Mouse (Mus musculus) small intestine, adult 2 months (tissue): Measurements from ENCODE around the gene Gzmb. TPM values are rescaled to one million over a fixed set of nuclear protein-coding genes. Genes with fewer than 3 reads are reported as not detected.
"Not testable (repeated sequence)": the region's sequence is repeated elsewhere in the genome, so short reads cannot be mapped to it uniquely, and the experiment has no call there.

Source experiments
- H3K27ac ChIP-seq: fragments of 200-500 bp; 2 replicates; pipeline ENCODE4 v1.5.1; 2012; ENCODE audit warnings: low read depth, low read length, control low read depth, inconsistent platforms; ENCODE audit not compliant: insufficient read depth
- H3K27me3 ChIP-seq: fragments of 200-500 bp; 2 replicates; pipeline ENCODE4 v1.6.1; 2012; ENCODE audit warnings: mild to moderate bottlenecking, moderate library complexity, low read length, inconsistent platforms; ENCODE audit not compliant: control insufficient read depth, insufficient read depth
- H3K36me3 ChIP-seq: fragments of 200-500 bp; 2 replicates; pipeline ENCODE4 v1.6.1; 2012; ENCODE audit warnings: mild to moderate bottlenecking, low read length, control low read depth, inconsistent platforms; ENCODE audit not compliant: control insufficient read depth, insufficient read depth
- H3K4me1 ChIP-seq: fragments of 200-500 bp; 2 replicates; pipeline ENCODE4 v1.6.1; 2012; ENCODE audit warnings: low read length, inconsistent platforms, mixed read lengths; ENCODE audit not compliant: control insufficient read depth, insufficient read depth, insufficient read length
- H3K4me3 ChIP-seq: fragments of 200-500 bp; 2 replicates; pipeline ENCODE4 v1.5.1; 2012; ENCODE audit warnings: low read depth, mild to moderate bottlenecking, control low read depth, inconsistent platforms, low read length, moderate library complexity
- CTCF ChIP-seq: fragments of 200-500 bp; IDR thresholded peaks from 2 replicates; pipeline ENCODE4 v1.5.1; 2012; ENCODE audit warnings: low read depth, mild to moderate bottlenecking, control low read depth, inconsistent platforms, low read length, moderate library complexity, mixed read lengths; ENCODE audit not compliant: insufficient replicate concordance, insufficient read length; ENCODE audit errors: extremely low read depth
- POLR2A ChIP-seq: fragments of 200-500 bp; IDR thresholded peaks from 2 replicates; pipeline ENCODE4 v1.6.1; 2012; ENCODE audit warnings: low read depth, mild to moderate bottlenecking, control low read depth, inconsistent platforms, low read length, moderate library complexity
- WGBS: fragments of 180-500 bp; shearing (Covaris S2); methylation state at CpG from one replicate; pipeline ENCODE4 v1.1.7; 2018; 5-methylcytosine and 5-hydroxymethylcytosine counted together
- polyA plus RNA-seq: library from polyadenylated mRNA; depleted of rRNA; stranded (reverse); fragments of >200 nt; gene quantifications from 2 replicates; pipeline ENCODE4 v1.2.3, GENCODE M21; 2012; rRNA removed

The Gzmb gene
- polyA plus RNA-seq = 11.1 and 12.3 TPM in 2 replicates

GRCm38 (mm10) chr14:56262153-56262552, at the start of gene Gzmb:
TSS of gene Gzmb (minus strand) at chr14:56262260.
- Histone ChIP-seq H3K4me1 (no peaks in the 10 kb centered on the region), H3K27me3 (no peaks in the 10 kb centered on the region), H3K27ac (peak within 1 kb of the TSS; percentile 42; the same call in 1 of the 2 replicates), H3K4me3 (peak within 1 kb of the TSS; percentile 30), H3K36me3 (no peaks in the 10 kb centered on the region; the same call in 1 of the 2 replicates)
- 83% methylated on average over 5 of the region's 5 CpGs for WGBS
- no peak for TF ChIP-seq POLR2A
- no peak for TF ChIP-seq CTCF

DNA sequence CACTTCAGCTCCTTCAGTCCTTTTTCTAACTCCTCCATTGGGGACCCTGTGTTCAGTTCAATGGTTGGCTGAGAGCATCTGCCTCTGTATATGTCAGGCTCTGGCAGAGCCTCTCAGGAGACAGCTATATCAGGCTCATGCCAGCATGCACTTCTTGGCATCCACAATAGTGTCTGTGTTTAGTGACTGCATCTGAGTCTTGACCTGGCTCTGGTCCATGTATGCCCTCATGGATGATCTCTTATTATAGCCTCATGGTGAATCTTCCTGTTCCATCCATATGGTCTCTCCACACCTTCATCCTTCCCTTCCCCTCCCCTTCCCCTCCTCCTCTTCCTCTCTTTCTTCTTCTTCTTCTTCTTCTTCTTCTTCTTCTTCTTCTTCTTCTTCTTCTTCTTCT, 49.7 kb upstream of the Gzmb start:
- not testable (repeated sequence) for H3K4me1 ChIP-seq, H3K27ac ChIP-seq, H3K4me3 ChIP-seq, H3K36me3 ChIP-seq, H3K27me3 ChIP-seq

DNA sequence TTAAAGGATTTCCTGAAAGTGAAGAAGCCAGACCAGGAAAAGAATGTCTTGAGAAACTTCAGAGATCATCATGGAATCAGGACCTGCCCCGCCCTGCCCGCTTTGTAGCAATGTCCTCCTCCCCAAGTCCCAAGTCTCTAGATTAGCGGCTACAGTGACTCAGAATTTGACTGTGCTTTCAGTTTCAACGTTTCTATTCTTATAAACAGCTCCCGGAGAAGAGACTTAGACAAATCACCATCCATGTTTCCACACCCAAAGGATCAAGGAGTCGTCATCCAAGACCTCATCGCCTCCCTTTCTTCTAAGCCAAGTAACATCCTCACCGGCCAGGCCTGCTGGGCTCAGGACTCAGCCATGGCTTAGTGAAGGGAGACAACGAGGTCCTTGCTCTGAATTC, 48.2 kb upstream of the Gzmb start:
- Histone ChIP-seq H3K27ac (no peak overlapping the region), H3K4me1 (peaks cover 4% of the 10 kb centered on the region; the same call in 1 of the 2 replicates), H3K36me3 (no peaks in the 10 kb centered on the region), H3K27me3 (no peaks in the 10 kb centered on the region), H3K4me3 (no peak overlapping the region)
- TF ChIP-seq CTCF (no peak), POLR2A (no peak)
- 49% methylated on average over 9 of the region's 9 CpGs for WGBS

GRCm38 (mm10) chr14:56304149-56304548, 42.1 kb upstream of the Gzmb start:
- WGBS = under 1% methylated on average over 4 of the region's 4 CpGs
- no peak overlapping the region for H3K4me3 ChIP-seq
- H3K4me1 ChIP-seq = no peaks in the 10 kb centered on the region
- TF ChIP-seq CTCF (no peak), POLR2A (no peak)
- no peaks in the 10 kb centered on the region for H3K36me3 ChIP-seq
- no peak overlapping the region for H3K27ac ChIP-seq
- H3K27me3 ChIP-seq = no peaks in the 10 kb centered on the region

GRCm38 (mm10) chr14:56303506-56304025, 41.5 kb upstream of the Gzmb start:
- WGBS = 60% methylated on average over 10 of the region's 10 CpGs
- H3K27ac ChIP-seq = no peak overlapping the region
- H3K27me3 ChIP-seq = no peaks in the 10 kb centered on the region
- no peak overlapping the region for H3K4me3 ChIP-seq
- no peaks in the 10 kb centered on the region for H3K4me1 ChIP-seq
- TF ChIP-seq POLR2A (no peak), CTCF (no peak)
- no peaks in the 10 kb centered on the region for H3K36me3 ChIP-seq

DNA sequence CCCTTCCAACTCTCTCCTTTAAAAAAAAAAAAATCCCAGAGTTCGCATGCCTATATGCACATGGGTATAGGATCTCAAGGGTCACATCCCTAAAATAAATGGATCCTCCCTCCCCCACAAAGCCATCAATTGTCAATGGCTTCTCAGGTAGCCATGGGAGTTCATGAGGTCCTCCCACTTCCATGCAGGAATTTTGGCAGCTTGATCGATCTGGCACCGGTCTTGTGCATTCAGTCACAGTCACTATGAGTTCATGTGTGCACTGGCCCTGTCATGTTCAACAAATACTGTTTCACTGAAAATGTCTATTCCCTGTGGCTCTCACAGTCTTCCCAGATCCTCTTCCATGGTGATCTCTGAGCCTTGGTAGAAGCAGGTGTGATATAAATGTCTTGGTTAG, 40.0 kb upstream of the Gzmb start:
- TF ChIP-seq CTCF = no peak
- TF ChIP-seq POLR2A = no peak
- WGBS = 91% methylated on average over 3 of the region's 3 CpGs

GRCm38 (mm10) chr14:56296786-56297185, 34.7 kb upstream of the Gzmb start:
- H3K36me3 ChIP-seq = no peaks in the 10 kb centered on the region
- no peak for TF ChIP-seq POLR2A
- no peak for TF ChIP-seq CTCF
- H3K27ac ChIP-seq = peak overlapping the region; percentile 57; the same call in 1 of the 2 replicates
- WGBS = 56% methylated on average over 5 of the region's 5 CpGs
- no peaks in the 10 kb centered on the region for H3K4me1 ChIP-seq
- H3K4me3 ChIP-seq = no peak overlapping the region
- no peaks in the 10 kb centered on the region for H3K27me3 ChIP-seq

More for the DNA sequence above, 40.0 kb upstream of the Gzmb start:
- Histone ChIP-seq H3K4me1 (no peaks in the 10 kb centered on the region), H3K27me3 (no peaks in the 10 kb centered on the region), H3K36me3 (no peaks in the 10 kb centered on the region), H3K4me3 (no peak overlapping the region), H3K27ac (no peak overlapping the region)

DNA sequence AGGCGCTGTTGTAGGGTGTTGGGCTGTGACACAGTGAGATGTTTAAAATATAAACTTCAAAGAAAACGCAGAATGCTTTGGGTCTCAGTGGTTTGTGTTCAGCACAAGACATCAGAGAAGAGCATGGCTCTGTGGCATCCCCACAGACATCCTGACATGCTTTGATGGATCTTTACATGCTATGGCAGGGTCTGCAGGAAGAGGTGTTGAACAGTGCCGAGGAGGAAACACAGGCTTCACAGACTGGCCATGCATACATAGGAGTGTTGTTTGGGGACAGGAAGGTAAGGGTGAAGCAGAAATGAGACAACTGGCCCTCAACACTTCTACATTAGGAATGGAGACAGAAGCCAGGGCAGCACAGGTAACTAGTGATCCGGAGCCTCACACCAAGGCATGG, 34.0 kb upstream of the Gzmb start:
- H3K4me1 ChIP-seq = no peaks in the 10 kb centered on the region
- H3K27ac ChIP-seq = peak overlapping the region; percentile 57; the same call in 1 of the 2 replicates
- TF ChIP-seq CTCF = no peak
- TF ChIP-seq POLR2A = no peak
- 80% methylated on average over 4 of the region's 4 CpGs for WGBS
- no peaks in the 10 kb centered on the region for H3K27me3 ChIP-seq
- H3K4me3 ChIP-seq = no peak overlapping the region
- no peaks in the 10 kb centered on the region for H3K36me3 ChIP-seq
